Mouse (Mus musculus): ENCODE measurements around the gene Tnfaip8l2. TPM values are rescaled to one million over a fixed set of nuclear protein-coding genes. Genes with fewer than 3 reads are reported as not detected.

The Tnfaip8l2 gene
- polyA plus RNA-seq, 1 experiment from 2014 or later = 4.7 TPM

- WGBS = 0% methylated on average over 16 of the region's 16 CpGs
- Histone ChIP-seq H3K9me3 (ENCODE audit: control insufficient read depth, low read depth, low read length) (no peaks in the 10 kb centered on the region), H3K4me1 (ENCODE audit: control insufficient read depth, insufficient read depth, low read length) (peaks cover 7% of the 10 kb centered on the region), H3K27me3 (ENCODE audit: control insufficient read depth, insufficient read depth, low read length) (no peaks in the 10 kb centered on the region), H3K4me2 (replicated peaks; ENCODE audit: low read depth, low read length) (peak overlapping the region; percentile 82), H3K9ac (replicated peaks; ENCODE audit: low read depth, low read length) (peak overlapping the region; percentile 89), H3K36me3 (ENCODE audit: control insufficient read depth, insufficient read depth, low read length) (0 out of 2 replicates have a peak, but pooled peaks cover 2% of the 10 kb centered on the region), H3K4me3 (ENCODE audit: low read depth, low read length) (peak overlapping the region; percentile 98), H3K27ac (ENCODE audit: low read length) (peak overlapping the region; percentile 82)
- no peak for ATAC-seq (ENCODE audit: insufficient number of reproducible peaks, insufficient read depth, low FRiP score, low read depth)
Observed at GRCm38 (mm10) chr3:95105586-95106337, 36.4 kb downstream of the Tnfaip8l2 start.

DNA sequence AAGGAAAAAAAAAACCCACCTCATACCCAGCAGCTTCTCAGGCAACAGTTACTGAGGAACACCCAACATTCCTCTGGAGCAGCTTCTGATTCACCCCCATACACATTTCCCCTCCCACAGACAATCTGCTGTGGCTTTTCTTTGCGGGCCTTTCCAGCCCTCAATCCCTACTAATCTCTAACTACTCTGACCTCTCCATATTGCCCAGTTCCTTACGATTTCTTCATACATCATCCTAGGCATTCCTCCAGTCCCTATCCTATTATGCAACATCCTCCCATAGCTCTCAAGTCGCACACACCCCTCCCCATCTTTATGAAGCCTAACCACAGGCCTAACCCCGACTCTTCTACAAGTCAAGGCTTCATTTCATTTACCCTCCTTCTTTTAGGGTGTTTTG is 37.0 kb downstream of the Tnfaip8l2 start:
- peak overlapping the region; percentile 82 for H3K4me2 ChIP-seq (replicated peaks; ENCODE audit: low read depth, low read length)
- WGBS = 40% methylated on average over 4 of the region's 4 CpGs
- no peaks in the 10 kb centered on the region for H3K27me3 ChIP-seq (ENCODE audit: control insufficient read depth, insufficient read depth, low read length)
- peak overlapping the region; percentile 98 for H3K4me3 ChIP-seq (ENCODE audit: low read depth, low read length)
- peaks cover 7% of the 10 kb centered on the region for H3K4me1 ChIP-seq (ENCODE audit: control insufficient read depth, insufficient read depth, low read length)
- H3K9me3 ChIP-seq (ENCODE audit: control insufficient read depth, low read depth, low read length) = no peaks in the 10 kb centered on the region
- no peak overlapping the region for H3K27ac ChIP-seq (ENCODE audit: low read length)
- 0 out of 2 replicates have a peak overlapping the region, but pooled peaks have one; percentile 89 for H3K9ac ChIP-seq (replicated peaks; ENCODE audit: low read depth, low read length)
- no peak for ATAC-seq (ENCODE audit: insufficient number of reproducible peaks, insufficient read depth, low FRiP score, low read depth)
- 0 out of 2 replicates have a peak, but pooled peaks cover 2% of the 10 kb centered on the region for H3K36me3 ChIP-seq (ENCODE audit: control insufficient read depth, insufficient read depth, low read length)

DNA sequence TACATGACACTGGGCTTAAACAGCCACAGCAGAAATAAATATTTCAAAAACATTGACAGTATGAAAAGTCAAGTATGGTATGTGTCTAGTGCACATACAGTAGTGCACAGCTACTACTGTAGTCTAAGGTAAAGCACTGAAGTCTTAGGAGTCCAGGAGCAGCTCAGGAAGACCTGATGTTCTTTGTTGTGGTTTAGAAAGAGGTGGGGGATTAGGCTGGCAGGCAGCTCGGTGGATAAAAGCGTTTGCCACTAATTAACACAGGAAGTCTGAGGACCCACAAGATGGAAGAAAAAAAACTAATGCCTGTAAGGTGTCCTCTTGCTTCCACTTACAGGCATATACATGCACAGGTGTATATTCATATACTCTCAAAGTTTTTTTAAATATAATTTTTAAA is 41.3 kb downstream of the Tnfaip8l2 start:
- Histone ChIP-seq H3K9me3 (ENCODE audit: control insufficient read depth, low read depth, low read length) (no peaks in the 10 kb centered on the region), H3K9ac (replicated peaks; ENCODE audit: low read depth, low read length) (no peak overlapping the region), H3K27ac (ENCODE audit: low read length) (no peak overlapping the region), H3K4me2 (replicated peaks; ENCODE audit: low read depth, low read length) (no peak overlapping the region), H3K4me1 (ENCODE audit: control insufficient read depth, insufficient read depth, low read length) (peaks cover 7% of the 10 kb centered on the region), H3K27me3 (ENCODE audit: control insufficient read depth, insufficient read depth, low read length) (no peaks in the 10 kb centered on the region), H3K4me3 (ENCODE audit: low read depth, low read length) (no peak overlapping the region), H3K36me3 (ENCODE audit: control insufficient read depth, insufficient read depth, low read length) (peaks cover 8% of the 10 kb centered on the region)
- 35% methylated on average over 2 of the region's 2 CpGs for WGBS
- no peak for ATAC-seq (ENCODE audit: insufficient number of reproducible peaks, insufficient read depth, low FRiP score, low read depth)

Small RNA genes lying within 50 kb of the gene (microRNA-seq; reads per million reads assigned to microRNA genes)
- gene Mir8099-1 = not detected

Other genes with a start within 250 kb of the Tnfaip8l2 start
- gene Selenbp1, start 209.3 kb downstream of the Tnfaip8l2 start, polyA plus RNA-seq (2014; fragmentation: Nextera tagmentation; extraction: Ambion mirVana) = 86.2 and 89.6 TPM in 2 replicates
- gene Rfx5, start 188.3 kb downstream of the Tnfaip8l2 start, polyA plus RNA-seq (2014; fragmentation: Nextera tagmentation; extraction: Ambion mirVana) = 12.8 and 14.5 TPM in 2 replicates
- 24.7 and 32.8 TPM in 2 replicates for gene Pi4kb, start 167.6 kb downstream of the Tnfaip8l2 start, polyA plus RNA-seq (2014; fragmentation: Nextera tagmentation; extraction: Ambion mirVana)
- 30.3 and 34.9 TPM in 2 replicates for gene Zfp687, start 126.9 kb downstream of the Tnfaip8l2 start, polyA plus RNA-seq (2014; fragmentation: Nextera tagmentation; extraction: Ambion mirVana)
- 229 and 231 TPM in 2 replicates for gene Psmd4, start 99.7 kb downstream of the Tnfaip8l2 start, polyA plus RNA-seq (2014; fragmentation: Nextera tagmentation; extraction: Ambion mirVana)
- gene Pip5k1a, start 35.4 kb downstream of the Tnfaip8l2 start, polyA plus RNA-seq (2014; fragmentation: Nextera tagmentation; extraction: Ambion mirVana) = 14.6 and 14.9 TPM in 2 replicates
- gene Vps72, start 31.3 kb downstream of the Tnfaip8l2 start, polyA plus RNA-seq (2014; fragmentation: Nextera tagmentation; extraction: Ambion mirVana) = 139 and 156 TPM in 2 replicates
- gene Tmod4, start 17.9 kb downstream of the Tnfaip8l2 start, polyA plus RNA-seq (2014; fragmentation: Nextera tagmentation; extraction: Ambion mirVana) = 0.83 and 1.8 TPM in 2 replicates
- 67.7 and 73.7 TPM in 2 replicates for gene Scnm1, start 8.3 kb downstream of the Tnfaip8l2 start, polyA plus RNA-seq (2014; fragmentation: Nextera tagmentation; extraction: Ambion mirVana)
- gene Lysmd1, start 8.3 kb downstream of the Tnfaip8l2 start, polyA plus RNA-seq (2014; fragmentation: Nextera tagmentation; extraction: Ambion mirVana) = 9.2 and 10.9 TPM in 2 replicates
- 5.8 and 6.7 TPM in 2 replicates for gene Sema6c, start 18.1 kb upstream of the Tnfaip8l2 start, polyA plus RNA-seq (2014; fragmentation: Nextera tagmentation; extraction: Ambion mirVana)
- gene Gabpb2, start 75.6 kb upstream of the Tnfaip8l2 start, polyA plus RNA-seq (2014; fragmentation: Nextera tagmentation; extraction: Ambion mirVana) = 15.1 and 18.4 TPM in 2 replicates
- gene Cdc42se1, start 86.4 kb upstream of the Tnfaip8l2 start, polyA plus RNA-seq (2014; fragmentation: Nextera tagmentation; extraction: Ambion mirVana) = 125 and 126 TPM in 2 replicates
- 38.9 and 42.4 TPM in 2 replicates for gene Mllt11, start 89.8 kb upstream of the Tnfaip8l2 start, polyA plus RNA-seq (2014; fragmentation: Nextera tagmentation; extraction: Ambion mirVana)
- gene Gm128, start 99.2 kb upstream of the Tnfaip8l2 start, polyA plus RNA-seq (2014; fragmentation: Nextera tagmentation; extraction: Ambion mirVana) = 0.71 and 1.3 TPM in 2 replicates
- 8.2 and 8.4 TPM in 2 replicates for gene Bnipl, start 108.8 kb upstream of the Tnfaip8l2 start, polyA plus RNA-seq (2014; fragmentation: Nextera tagmentation; extraction: Ambion mirVana)
- 47.1 and 51.1 TPM in 2 replicates for gene Mindy1, start 139.0 kb upstream of the Tnfaip8l2 start, polyA plus RNA-seq (2014; fragmentation: Nextera tagmentation; extraction: Ambion mirVana)
- 20.1 and 23.1 TPM in 2 replicates for gene Prune1, start 139.7 kb upstream of the Tnfaip8l2 start, polyA plus RNA-seq (2014; fragmentation: Nextera tagmentation; extraction: Ambion mirVana)
- 1.7 and 2.1 TPM in 2 replicates for gene Anxa9, start 164.8 kb upstream of the Tnfaip8l2 start, polyA plus RNA-seq (2014; fragmentation: Nextera tagmentation; extraction: Ambion mirVana)
- gene Cers2, start 172.4 kb upstream of the Tnfaip8l2 start, polyA plus RNA-seq (2014; fragmentation: Nextera tagmentation; extraction: Ambion mirVana) = 136 and 146 TPM in 2 replicates
- 50.8 and 51.8 TPM in 2 replicates for gene Setdb1, start 214.8 kb upstream of the Tnfaip8l2 start, polyA plus RNA-seq (2014; fragmentation: Nextera tagmentation; extraction: Ambion mirVana)

Data from stomach, embryonic 14.5 days (tissue).